Mouse (Mus musculus): ENCODE results near the gene Lck. TPM values are rescaled to one million over a fixed set of nuclear protein-coding genes. Genes with fewer than 3 reads are reported as not detected.

The Lck gene
- total RNA-seq, 2 experiments from 2014 or later, result 2.1 to 3.9 TPM

DNA sequence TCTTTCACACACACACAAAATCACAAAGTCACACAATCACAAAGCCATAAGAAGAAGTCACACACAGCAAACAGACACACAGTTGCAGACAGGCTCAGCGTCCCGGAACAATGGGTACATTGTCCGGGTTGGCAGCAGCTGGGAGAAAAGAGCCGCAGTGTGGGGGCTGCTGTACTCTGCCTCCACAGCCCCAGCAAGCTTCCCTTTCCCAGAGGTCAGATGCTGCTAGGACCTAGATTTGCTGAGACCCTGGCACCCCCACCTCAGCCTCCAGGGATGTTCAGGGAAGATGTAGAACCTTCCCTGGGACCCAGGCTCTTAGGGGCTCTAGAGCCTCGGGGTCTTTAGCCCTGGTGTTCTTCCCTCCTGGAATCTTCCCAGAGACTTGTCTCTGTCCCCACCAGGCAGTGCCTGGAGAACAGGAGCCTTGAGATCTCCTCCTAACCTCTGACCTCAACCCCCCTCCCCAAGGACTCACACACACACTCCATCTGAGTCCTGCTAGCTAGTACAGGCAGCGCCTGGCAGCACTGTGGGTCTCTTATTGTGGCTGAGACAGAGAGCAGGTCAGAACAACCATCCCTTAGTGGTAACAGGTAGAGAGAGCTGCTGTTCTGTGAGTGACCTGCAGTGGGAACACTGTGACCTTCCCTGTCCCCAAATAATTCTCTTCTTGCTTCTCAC lies 61.9 kb downstream of the Lck start:
- no peak for DNase-seq
- intact Hi-C loops (cut with DNase I), result no loop called here

DNA sequence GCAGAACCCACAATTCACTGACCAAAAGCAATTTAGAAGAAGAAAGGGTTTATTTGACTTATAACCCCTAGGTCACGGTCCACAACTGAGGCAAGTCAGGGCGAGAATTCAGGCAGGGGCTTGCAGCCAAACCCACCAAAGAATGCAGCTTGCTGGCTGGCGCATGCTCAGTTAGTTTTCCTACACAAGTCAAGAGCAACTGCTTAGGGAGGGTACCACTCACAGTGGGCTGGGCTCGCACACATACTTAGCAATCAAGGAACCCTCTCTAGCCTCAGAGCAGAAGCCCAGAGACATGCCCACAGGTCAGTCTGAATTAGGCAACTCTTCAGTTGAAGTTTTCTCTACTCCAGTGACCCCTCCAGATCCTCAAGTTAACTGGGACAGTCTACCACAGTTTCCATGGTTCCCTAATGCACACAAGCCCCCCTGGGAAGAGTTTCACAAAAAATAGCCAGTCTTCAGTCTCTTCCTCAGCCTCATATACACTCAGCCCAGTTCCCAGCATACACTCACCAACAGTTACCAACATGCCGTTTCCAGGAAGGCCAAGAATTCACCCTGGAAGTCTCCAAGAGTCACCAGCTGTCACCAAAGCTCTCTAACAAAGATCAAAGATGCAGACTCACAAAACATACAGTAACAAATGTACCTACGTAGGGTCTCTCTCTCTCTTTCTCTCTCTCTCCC lies 62.6 kb downstream of the Lck start:
- intact Hi-C loops (cut with DNase I), result no loop called here
- DNase-seq, result no peak

DNA sequence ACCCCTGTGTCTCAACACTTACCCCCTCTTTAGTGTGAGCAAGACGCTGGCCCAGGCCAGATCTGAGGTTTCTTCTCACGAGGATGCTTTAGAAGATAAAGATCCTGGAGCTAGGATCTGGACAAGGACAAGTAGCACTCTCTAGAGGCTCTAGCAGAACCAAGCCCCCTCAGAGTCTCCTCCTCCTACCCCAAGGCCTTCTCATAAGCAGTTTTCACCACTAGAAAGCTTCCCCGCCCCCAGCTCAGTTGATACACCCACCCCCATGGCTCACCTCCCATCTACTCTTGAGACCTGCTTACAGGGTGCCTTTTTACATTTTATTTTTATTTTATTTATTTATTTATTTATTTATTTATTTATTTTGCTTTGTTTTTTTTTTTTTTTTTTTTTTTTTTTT lies 63.8 kb downstream of the Lck start:
- intact Hi-C loops (cut with DNase I), result no loop called here
- DNase-seq, result no peak

DNA sequence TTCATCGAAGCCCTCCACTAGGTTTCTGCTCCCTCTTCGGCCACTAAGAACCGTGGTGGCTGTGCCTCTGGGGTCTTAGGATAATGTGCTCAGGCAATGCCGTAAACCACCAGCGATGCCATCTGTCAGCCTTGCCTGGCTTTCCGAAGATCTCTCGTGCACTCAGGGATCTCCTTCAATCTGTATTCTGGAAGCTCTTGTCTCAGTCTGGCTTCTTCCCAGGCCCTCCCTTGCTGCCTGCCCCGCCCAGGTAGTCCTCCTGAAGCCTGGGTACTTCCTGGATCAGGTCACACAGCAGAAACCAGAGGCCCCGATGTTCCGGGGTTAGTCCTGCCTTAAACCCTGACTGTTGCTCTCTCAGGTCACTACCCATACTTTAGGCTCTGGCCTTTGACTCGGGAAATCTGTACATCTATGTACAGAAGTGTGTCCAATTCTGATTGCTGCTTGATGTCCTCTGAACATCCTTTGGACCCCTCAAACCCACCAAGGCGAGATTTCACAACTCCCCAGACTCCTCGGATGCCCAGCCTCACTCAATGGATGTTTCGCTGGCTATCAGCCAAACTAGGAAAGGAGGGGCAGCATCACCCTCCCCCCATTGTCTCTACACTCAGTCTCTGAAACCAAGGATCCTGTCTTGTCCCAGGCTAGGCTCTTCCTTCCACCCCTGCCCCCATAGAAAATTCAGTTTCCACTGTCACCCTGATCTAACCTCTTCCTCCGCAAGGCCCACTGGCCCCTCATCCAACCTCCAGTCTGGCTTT lies 64.4 kb downstream of the Lck start:
- intact Hi-C loops (cut with DNase I), result no loop called here
- no peak for DNase-seq

DNA sequence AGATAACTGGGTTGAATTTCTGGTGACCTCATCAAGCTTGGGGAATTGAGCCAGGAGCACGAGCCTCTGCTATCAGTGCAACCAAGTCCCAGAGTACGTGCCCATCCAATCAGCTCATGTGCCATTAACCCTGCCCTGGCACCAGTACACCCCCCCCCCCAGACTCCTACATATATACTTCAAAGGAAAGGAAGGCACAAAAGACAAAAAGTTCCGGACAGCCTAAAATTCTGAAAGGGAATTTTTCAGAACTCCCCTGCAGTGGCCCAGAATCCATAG lies 65.3 kb downstream of the Lck start:
- DNase-seq, result no peak
- intact Hi-C loops (cut with DNase I), result no loop called here

DNA sequence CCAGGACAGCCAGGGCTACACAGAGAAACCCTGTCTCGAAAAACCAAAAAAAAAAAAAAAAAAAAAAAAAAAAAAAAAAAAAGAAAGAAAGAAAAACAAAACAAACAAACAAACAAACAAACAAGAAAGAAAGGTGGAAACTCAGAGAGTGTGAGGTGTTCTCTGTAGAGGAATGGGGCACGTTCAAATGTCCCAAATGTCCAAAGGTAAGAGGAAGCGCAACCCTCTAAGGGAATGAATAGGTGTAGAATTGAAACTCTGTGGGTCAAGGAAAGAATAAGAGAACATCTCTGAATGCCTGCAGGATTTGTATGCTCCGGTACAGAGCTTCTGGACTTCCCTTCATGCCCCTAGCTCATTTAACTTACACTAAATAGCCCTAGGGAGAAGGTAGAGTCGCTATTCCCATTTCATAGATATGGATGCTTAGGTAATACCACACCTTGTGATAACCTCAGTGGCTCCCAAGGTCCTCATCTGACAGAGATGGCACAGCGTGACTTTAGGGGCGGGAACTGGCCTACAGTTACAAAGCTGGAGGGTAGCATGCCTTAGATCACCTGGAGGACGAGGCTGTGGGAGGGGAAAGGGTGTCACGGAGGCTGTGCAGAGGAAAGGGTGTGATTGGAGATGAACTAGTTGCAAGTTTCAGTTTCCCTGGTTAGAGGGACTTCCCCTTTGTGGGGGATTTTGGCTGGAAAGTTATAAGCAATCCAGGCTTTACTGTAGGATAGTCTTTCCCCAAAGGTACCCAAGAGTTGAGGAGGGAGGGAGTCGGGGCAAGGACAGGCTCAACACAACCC lies 65.8 kb downstream of the Lck start:
- DNase-seq, result no peak
- intact Hi-C loops (cut with DNase I), result no loop called here

DNA sequence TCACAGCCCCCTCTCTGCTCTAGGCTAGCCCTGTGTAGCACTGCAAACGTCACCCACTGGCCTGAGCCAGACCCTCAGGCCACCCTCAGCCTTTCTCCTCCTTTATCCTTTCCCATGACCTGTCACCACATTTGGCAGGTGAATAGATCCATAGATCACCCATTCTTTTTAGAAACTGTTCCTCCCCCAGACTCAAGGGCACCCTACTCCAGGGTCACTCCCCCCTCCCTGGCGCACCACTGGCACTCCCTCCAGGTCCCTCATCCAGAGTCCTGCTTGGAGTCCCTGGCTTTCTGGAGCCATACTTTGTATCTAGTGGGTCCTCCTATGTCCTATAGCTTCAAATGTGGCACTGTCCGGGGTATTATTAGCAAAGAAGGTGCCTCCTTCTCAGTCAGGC lies 67.9 kb downstream of the Lck start:
- intact Hi-C loops (cut with DNase I), result no loop called here
- no peak for DNase-seq

DNA sequence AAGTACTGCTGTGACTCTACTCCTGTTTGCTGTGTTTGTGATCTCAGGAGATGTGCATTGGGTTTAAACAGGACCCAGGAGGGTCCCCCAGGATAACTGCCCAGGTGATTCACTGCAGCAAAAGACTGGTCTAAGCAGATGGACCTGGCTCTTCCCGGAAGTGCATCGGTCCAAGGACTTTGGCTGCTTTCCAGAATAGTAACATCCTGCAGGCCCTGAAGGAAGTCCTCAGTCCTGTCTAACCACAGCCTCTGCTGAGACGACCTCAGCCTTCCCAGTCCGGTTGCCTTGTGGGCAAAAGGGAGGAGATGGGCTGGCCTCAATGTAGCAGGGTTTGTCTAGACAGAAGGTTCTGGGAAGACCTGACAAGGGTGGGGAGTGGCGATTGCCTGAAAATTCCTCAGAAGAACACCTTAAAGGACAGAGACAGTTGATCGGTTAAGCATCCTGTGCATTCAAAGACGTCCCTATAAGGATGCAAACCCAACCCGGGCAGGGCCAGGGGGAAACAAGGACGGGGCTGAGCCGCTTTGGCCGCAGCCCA lies 70.5 kb downstream of the Lck start:
- no peak for DNase-seq
- intact Hi-C loops (cut with DNase I), result no loop called here

DNA sequence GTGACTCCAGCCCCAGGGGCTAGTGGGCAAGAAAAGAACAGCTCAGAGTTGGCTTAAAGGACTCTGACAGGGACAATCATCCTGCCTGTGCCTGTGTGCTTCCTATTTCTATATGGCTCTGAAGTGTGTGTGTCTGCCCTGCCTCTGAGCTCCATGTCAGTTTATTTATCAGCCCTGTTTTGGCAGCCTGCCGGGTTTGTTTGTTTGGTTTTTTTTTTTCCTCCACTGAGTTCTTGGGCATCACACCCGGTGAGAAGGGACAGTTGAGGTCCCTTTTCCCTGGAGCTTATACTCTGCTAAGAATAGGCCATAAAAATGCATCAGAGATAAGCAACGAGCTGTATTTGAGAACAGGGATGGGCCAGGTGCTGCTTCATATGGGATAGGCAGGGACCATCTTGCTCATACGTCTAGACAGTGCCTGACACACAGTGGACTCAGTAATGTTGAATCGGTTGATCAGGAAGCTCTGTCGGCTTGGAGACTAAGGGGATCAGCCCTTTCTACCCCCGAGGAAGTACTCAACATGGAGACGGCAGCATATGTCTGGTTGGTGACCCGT lies 71.0 kb downstream of the Lck start:
- no peak for DNase-seq
- intact Hi-C loops (cut with DNase I), result no loop called here

DNA sequence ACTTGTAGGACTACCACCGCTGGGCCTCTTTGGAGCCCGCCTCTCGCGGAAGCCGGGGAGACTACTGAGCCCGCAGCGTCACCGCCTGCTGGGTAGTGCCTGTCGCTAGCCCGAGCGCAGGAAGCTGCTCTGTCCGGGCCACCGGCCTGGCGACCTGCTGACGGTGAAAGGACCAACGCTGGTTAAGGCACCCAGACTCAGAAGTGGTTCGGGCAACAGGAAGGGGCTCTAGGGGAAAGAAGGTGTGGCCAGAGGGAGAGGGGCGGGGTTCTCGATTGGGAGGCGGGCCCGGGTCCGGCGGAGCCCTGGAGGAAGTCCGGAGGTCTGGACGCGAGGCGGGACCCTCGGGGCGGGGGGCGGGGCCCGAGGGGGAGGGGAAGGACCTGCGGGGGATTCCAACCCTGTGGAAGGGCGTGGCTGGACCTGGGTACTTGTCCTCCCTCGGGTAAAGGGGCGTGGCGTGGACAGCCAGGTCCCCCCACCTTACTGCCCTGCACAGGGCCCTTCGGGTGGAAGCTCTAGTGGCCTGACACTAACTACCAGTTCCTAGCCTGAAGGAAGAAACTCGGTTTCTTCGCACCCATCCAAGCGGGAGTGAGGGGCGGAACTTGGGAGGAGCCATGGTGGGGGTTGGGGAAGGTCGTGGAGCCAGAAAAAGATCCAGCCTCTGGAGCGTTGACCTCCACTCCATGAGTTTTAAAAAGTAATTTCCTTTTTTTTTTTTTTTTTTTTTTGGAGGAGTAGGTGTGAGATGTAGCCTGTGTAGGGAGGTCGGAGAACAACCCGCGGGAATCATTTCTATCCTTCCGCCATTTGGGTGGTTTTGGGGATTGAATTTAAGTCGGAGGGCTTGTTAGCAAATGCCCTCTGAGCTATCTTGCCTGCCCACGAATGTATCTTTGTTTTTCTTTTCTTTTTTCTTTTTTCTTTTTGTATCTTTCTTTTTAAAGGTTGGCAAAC lies 72.6 kb downstream of the Lck start:
- DNase-seq, result peak; percentile 92 to 93
- intact Hi-C loops (cut with DNase I), result no loop called here

DNA sequence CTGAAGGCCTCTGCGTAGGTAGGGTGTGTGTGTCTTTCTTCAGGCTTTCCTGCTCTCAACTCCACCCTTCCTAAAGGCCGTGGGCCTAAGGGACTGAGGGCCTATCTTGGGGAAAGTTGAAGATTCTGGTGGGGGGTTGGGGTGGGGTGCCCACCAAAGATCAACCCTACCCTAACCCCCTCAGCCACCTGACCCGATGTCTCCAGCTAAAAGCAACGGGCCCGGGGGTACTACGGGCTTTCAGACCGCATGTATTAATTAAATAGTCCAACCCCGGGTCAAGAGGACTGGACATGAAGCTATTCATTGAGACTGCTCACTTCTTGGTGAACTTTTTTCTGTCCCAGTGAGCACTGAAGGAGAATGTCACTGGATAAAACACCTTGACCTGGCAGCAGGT lies 73.4 kb downstream of the Lck start:
- no peak for DNase-seq
- intact Hi-C loops (cut with DNase I), result no loop called here

DNA sequence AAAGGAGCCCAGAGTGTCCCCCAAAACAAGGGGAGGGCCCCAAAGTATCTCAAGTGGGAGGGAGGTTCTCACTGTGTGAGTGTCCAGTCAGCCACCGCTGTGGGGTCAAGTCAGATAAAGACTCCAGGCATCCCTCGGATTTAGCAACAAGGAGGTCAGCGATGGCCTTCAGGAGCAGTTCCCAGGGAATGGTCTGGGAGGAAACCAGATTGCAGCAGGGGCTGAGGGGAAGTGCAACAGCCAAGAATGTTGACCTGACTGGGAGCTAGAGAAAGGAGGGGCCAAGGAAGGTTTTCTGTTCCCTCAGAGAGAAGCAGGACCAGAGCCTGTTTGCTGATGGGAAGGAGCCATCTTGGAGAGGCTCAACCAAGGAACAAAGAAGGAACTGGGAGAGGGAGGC lies 74.5 kb downstream of the Lck start:
- intact Hi-C loops (cut with DNase I), result loop anchor here (5.0 to 10.0 kb wide), 2 partner anchors 43 to 106 kb away; partner anchors contain the start of genes Eif3i, Hdac1 and Tmem234
- no peak for DNase-seq

Small RNAs within 50 kb of the gene (microRNA-seq; reads per million reads assigned to microRNA genes)
- gene Mir8119, result 0 reads per million in 2 experiments

Other genes with a start within 250 kb of the Lck start
- gene Rbbp4, start 238.3 kb downstream of the Lck start, total RNA-seq (2021), result 100 to 1,000 TPM; 134 to 137 TPM
- 10 to 100 TPM; 21.9 to 22.1 TPM for gene Zbtb8os, start 237.9 kb downstream of the Lck start, total RNA-seq (2021)
- gene Zbtb8a, start 195.5 kb downstream of the Lck start, total RNA-seq (2021), result 1 to 10 TPM; 5.9 to 7.1 TPM
- under 1 TPM; 0.29 to 0.52 TPM for gene Zbtb8b, start 132.8 kb downstream of the Lck start, total RNA-seq (2021)
- 10 to 100 TPM; 35.9 to 38.2 TPM for gene Bsdc1, start 112.1 kb downstream of the Lck start, total RNA-seq (2021)
- not detected for gene Tssk3, start 82.6 kb downstream of the Lck start, total RNA-seq (2021)
- not detected for gene Fam229a, start 82.5 kb downstream of the Lck start, total RNA-seq (2021)
- 10 to 100 TPM; 42.3 to 63.4 TPM for gene Marcksl1, start 60.1 kb downstream of the Lck start, total RNA-seq (2021)
- 10 to 100 TPM; 35.1 to 38.1 TPM for gene Hdac1, start 30.9 kb downstream of the Lck start, total RNA-seq (2021)
- gene Fam167b, start 4.9 kb upstream of the Lck start, total RNA-seq (2021), result 1 to 10 TPM; 1.7 to 1.9 TPM
- gene Eif3i, start 27.0 kb upstream of the Lck start, total RNA-seq (2021), result 100 to 1,000 TPM; 143 to 144 TPM
- 10 to 100 TPM; 61.7 to 63.5 TPM for gene Tmem234, start 27.0 kb upstream of the Lck start, total RNA-seq (2021)
- gene Dcdc2b, start 40.6 kb upstream of the Lck start, total RNA-seq (2021), result under 1 TPM; 0.52 to 0.84 TPM
- gene Iqcc, start 45.5 kb upstream of the Lck start, total RNA-seq (2021), result 10 to 100 TPM; 13.1 to 18.2 TPM
- gene Ccdc28b, start 50.3 kb upstream of the Lck start, total RNA-seq (2021), result 10 to 100 TPM; 35.0 to 41.0 TPM
- gene Txlna, start 67.4 kb upstream of the Lck start, total RNA-seq (2021), result 10 to 100 TPM; 34.1 to 39.7 TPM
- 10 to 100 TPM; 73.5 to 75.9 TPM for gene Kpna6, start 99.1 kb upstream of the Lck start, total RNA-seq (2021)
- gene Tmem39b, start 123.2 kb upstream of the Lck start, total RNA-seq (2021), result 1 to 10 TPM; 4.6 to 6.2 TPM
- gene Khdrbs1, start 168.7 kb upstream of the Lck start, total RNA-seq (2021), result 10 to 100 TPM; 67.8 to 76.8 TPM
- gene Ptp4a2, start 237.6 kb upstream of the Lck start, total RNA-seq (2021), result 100 to 1,000 TPM; 243 to 271 TPM